Mouse (Mus musculus): Measurements from ENCODE around the gene Mlh3. TPM values are rescaled to one million over a fixed set of nuclear protein-coding genes. Genes with fewer than 3 reads are reported as not detected.

Gene Mlh3
- total RNA-seq, 2 experiments from 2014 or later = 10.6 to 11.5 TPM

DNA sequence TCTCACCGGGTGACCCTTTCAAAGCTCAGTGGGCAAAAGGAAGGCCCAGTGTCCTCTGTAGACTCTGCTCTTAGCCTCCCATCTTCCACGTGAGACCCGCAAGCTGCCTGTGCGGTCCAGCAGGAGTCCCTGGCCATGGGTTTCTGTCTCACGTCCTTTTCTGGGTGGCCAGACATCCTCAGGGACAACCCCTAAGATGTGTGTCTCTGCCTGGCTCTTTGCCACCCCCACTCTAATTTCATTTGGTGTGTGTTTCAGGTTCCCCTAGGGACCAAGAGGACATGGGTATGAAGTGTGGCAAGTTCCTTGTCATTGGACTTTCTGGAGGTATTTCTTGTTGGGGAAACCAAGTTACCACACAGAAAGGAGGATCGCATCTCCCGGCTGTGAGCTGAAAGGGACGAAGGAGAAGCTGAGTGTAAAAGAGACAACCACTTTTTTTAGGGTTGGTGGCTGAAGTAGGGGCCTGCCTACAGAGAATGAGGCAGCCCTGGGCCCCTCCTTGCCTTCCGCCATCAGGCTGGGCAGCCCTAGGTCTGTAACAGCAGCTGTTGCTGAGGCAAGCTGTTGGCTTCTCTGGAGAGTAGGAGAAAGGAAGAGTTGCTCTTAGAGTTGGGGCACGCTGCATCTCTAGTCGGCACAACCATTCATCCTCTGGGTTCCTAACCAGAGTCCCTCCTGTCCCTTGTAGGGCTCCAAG is 76.3 kb downstream of the Mlh3 start:
- DNase-seq (ENCODE audit: low spot score in 2 of 2) = no peak

DNA sequence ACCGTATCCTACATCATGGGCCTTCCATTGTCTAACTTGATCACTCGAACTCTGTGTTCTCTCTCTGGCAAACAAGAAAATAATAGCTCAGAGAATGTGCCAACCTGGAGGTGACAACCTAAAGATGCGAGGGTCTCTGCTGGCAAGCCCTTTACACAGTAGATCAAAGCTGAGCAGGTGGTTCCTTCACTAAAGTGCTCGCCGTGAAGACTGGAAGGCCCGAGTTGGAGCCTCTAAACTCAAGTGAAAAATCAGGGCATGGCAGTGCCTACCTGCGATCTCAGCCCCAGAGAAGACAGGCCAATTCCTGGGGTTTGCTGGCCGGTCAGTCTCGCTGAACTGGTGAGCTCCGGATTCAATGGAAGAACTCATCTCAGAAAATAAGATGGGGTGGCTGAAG is 77.3 kb downstream of the Mlh3 start:
- no peak for DNase-seq (ENCODE audit: low spot score in 2 of 2)

DNA sequence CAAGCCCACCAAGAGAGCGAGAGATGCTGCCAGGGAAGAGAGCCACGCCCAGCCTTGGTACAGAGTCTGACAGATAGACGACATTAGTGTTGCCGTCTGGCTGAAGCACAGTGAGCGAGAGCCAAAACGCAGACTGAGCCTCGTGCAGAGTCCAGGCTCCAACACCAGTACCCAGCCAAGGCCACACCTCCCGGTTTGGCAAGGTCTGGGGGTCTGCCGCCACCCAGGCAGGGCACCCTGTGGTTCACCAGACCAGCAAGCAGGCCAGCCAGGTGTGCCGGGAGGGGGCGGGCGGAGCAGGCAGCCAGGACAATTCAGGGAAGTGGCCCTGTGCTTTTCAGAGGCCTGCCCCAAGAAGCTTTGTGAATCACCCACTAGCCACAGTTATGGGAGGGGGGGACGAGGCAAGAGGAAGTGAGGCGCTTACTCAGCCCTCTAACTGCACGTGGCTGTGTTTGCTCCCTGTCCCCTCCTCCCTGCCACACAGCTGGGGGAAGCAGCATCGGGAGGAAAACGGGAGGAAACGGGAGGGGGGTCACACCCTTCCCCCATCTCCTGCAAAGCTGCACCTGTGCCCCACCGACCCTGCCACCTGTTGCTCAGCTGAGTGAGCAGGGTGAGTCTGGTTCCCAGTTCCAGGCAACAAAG is 77.8 kb downstream of the Mlh3 start:
- DNase-seq (ENCODE audit: low spot score in 2 of 2) = no peak

GRCm38 (mm10) chr12:85190290-85190689 is 80.1 kb downstream of the Mlh3 start:
- DNase-seq (ENCODE audit: low spot score in 2 of 2) = no peak

DNA sequence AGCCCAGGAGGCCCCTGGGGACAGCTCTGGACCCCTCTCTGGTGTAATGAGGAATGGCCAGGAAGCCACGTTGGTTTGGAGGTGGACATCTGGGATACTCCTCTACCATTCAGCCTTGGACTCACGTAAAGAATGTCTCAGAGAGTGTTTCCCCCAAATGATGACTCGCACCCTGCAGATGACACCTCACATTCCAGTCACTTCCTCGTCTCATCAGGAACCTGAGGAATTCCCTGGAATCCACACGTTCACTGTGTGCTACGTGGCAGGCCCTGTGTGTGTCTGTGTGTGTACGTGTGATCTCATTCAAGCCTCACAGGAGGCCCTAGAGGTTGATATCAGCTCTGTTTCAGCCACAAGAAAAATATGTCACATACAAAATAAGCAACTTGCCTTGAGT is 84.0 kb downstream of the Mlh3 start:
- no peak for DNase-seq (ENCODE audit: low spot score in 2 of 2)

GRCm38 (mm10) chr12:85185810-85186209 is 84.6 kb downstream of the Mlh3 start:
- no peak for DNase-seq (ENCODE audit: low spot score in 2 of 2)

Small RNAs within 50 kb of the gene (microRNA-seq; reads per million reads assigned to microRNA genes)
- gene Mir6938 = not detected

Other genes with a start within 250 kb of the Mlh3 start
- 1 to 10 TPM; 3.2 to 4.7 TPM for gene Prox2, start 159.8 kb downstream of the Mlh3 start, total RNA-seq (2021)
- 100 to 1,000 TPM; 248 to 258 TPM for gene Dlst, start 159.8 kb downstream of the Mlh3 start, total RNA-seq (2021)
- under 1 TPM; 0.47 to 0.49 TPM for gene Rps6kl1, start 119.3 kb downstream of the Mlh3 start, total RNA-seq (2021)
- gene Pgf, start 92.8 kb downstream of the Mlh3 start, total RNA-seq (2021) = 1 to 10 TPM; 5.6 to 6.4 TPM
- gene Eif2b2, start 51.1 kb downstream of the Mlh3 start, total RNA-seq (2021) = 10 to 100 TPM; 80.6 to 95.1 TPM
- gene Acyp1, start 17.8 kb upstream of the Mlh3 start, total RNA-seq (2021) = 10 to 100 TPM; 15.7 to 18.0 TPM
- 1 to 10 TPM in 1 of 2 experiments, under 1 TPM in 1; 0.73 to 1.4 TPM for gene Zc2hc1c, start 18.0 kb upstream of the Mlh3 start, total RNA-seq (2021)
- 10 to 100 TPM; 59.6 to 60.9 TPM for gene Nek9, start 68.8 kb upstream of the Mlh3 start, total RNA-seq (2021)
- 100 to 1,000 TPM; 190 to 191 TPM for gene Tmed10, start 104.2 kb upstream of the Mlh3 start, total RNA-seq (2021)
- 10 to 100 TPM; 19.0 to 20.0 TPM for gene Fos, start 203.3 kb upstream of the Mlh3 start, total RNA-seq (2021)